Mouse (Mus musculus): ENCODE measurements around the gene Plcl1. TPM values are rescaled to one million over a fixed set of nuclear protein-coding genes. Genes with fewer than 3 reads are reported as not detected.

Gene Plcl1
- total and polyA plus RNA-seq, 3 experiments, result 0.08 to 0.41 (median 0.13) TPM

GRCm38 (mm10) chr1:55704707-55705106 is 299.0 kb downstream of the Plcl1 start:
- DNase-seq (ENCODE audit: extremely low read depth), result no peak
- Histone ChIP-seq H3K27me3 (replicated peaks) (no peaks in the 10 kb centered on the region), H3K9me3 (replicated peaks; ENCODE audit: low read length) (no peaks in the 10 kb centered on the region), H3K4me2 (ENCODE audit: insufficient read depth, low read depth, poor library complexity, severe bottlenecking) (no peak overlapping the region), H3K27ac (ENCODE audit: insufficient read depth, low read depth) (no peak overlapping the region), H3K4me1 (ENCODE audit: control insufficient read depth in 1 of 2, insufficient read depth in 2 of 2) (no peaks in the 10 kb centered on the region), H3K4me3 (replicated peaks in 1 of 3; ENCODE audit: low read depth in 2 of 3, low read length in 2 of 3, poor library complexity in 1 of 3) (no peak overlapping the region), H3K79me2 (replicated peaks; ENCODE audit: control insufficient read depth, extremely low read depth, insufficient read depth, poor library complexity, severe bottlenecking) (no peaks in the 10 kb centered on the region), H3K9ac (ENCODE audit: insufficient read depth, low read depth) (no peak overlapping the region), H3K36me3 (replicated peaks in 1 of 2; ENCODE audit: control insufficient read depth in 1 of 2, insufficient read depth in 1 of 2, low read length in 1 of 2) (no peaks in the 10 kb centered on the region)
- in situ Hi-C loops (cut with MboI; ENCODE audit: low pct_ligation_motif_present, low pct_unique_long_range_greater_than_20kb, low sequenced_read_pairs), result no loop called here
- dilution Hi-C loops (cut with MboI; ENCODE audit: extremely low pct_ligation_motif_present, extremely low pct_unique_long_range_greater_than_20kb, low sequenced_read_pairs), result no loop called here
- TF ChIP-seq RCOR1 (conservative IDR thresholded peaks at IDR 0.05; ENCODE audit: low read depth, low read length) (no peak), ETS1 (conservative IDR thresholded peaks at IDR 0.05; ENCODE audit: low read depth, low read length) (no peak), BHLHE40 (IDR thresholded peaks at IDR 0.05; ENCODE audit: low read depth, low read length) (no peak), NELFE (IDR thresholded peaks at IDR 0.05; ENCODE audit: low read depth, low read length) (no peak), CHD2 (IDR thresholded peaks at IDR 0.05; ENCODE audit: low read length) (no peak), MAX (IDR thresholded peaks at IDR 0.05; ENCODE audit: low read length) (no peak), KAT2A (IDR thresholded peaks at IDR 0.05; ENCODE audit: insufficient replicate concordance, low read length) (no peak), MXI1 (IDR thresholded peaks at IDR 0.05; ENCODE audit: low read depth, low read length) (no peak), MEF2A (IDR thresholded peaks at IDR 0.05; ENCODE audit: borderline replicate concordance, low read depth, low read length) (no peak), IRF4 (IDR thresholded peaks at IDR 0.05; ENCODE audit: low read depth, low read length) (no peak), SMC3 (IDR thresholded peaks at IDR 0.05; ENCODE audit: low read depth, low read length) (no peak), CHD1 (IDR thresholded peaks at IDR 0.05; ENCODE audit: low read depth, low read length) (no peak), ZC3H11A (IDR thresholded peaks at IDR 0.05; ENCODE audit: low read depth, low read length) (no peak), JUN (IDR thresholded peaks at IDR 0.05; ENCODE audit: insufficient read depth, low read depth, low read length) (no peak), ELF1 (IDR thresholded peaks at IDR 0.05; ENCODE audit: low read depth, low read length) (no peak)

GRCm38 (mm10) chr1:55705173-55705572 is 299.5 kb downstream of the Plcl1 start:
- no peak for TF ChIP-seq ZMIZ1 (IDR thresholded peaks at IDR 0.05; ENCODE audit: low read depth, low read length)
- no peak for TF ChIP-seq POLR2AphosphoS2 (IDR thresholded peaks at IDR 0.05; ENCODE audit: low read depth, low read length)
- TF ChIP-seq ELF1 (IDR thresholded peaks at IDR 0.05; ENCODE audit: low read depth, low read length), result no peak
- no peak for TF ChIP-seq SMC3 (IDR thresholded peaks at IDR 0.05; ENCODE audit: low read depth, low read length)
- TF ChIP-seq JUN (IDR thresholded peaks at IDR 0.05; ENCODE audit: insufficient read depth, low read depth, low read length), result no peak
- TF ChIP-seq PAX5 (IDR thresholded peaks at IDR 0.05; ENCODE audit: low read length), result no peak
- TF ChIP-seq UBTF (IDR thresholded peaks at IDR 0.05; ENCODE audit: low read depth, low read length), result no peak
- TF ChIP-seq SIN3A (IDR thresholded peaks at IDR 0.05; ENCODE audit: low read length), result no peak
- TF ChIP-seq CHD1 (IDR thresholded peaks at IDR 0.05; ENCODE audit: low read depth, low read length), result no peak
- no peak for TF ChIP-seq CTCF (conservative IDR thresholded peaks at IDR 0.05 in 1 of 2, IDR thresholded peaks at IDR 0.05 in 1 of 2; ENCODE audit: low read depth in 2 of 2, low read length in 2 of 2)
- TF ChIP-seq HCFC1 (IDR thresholded peaks at IDR 0.05; ENCODE audit: low read depth, low read length), result no peak
- H3K27me3 ChIP-seq (replicated peaks), result no peaks in the 10 kb centered on the region
- in situ Hi-C loops (cut with MboI; ENCODE audit: low pct_ligation_motif_present, low pct_unique_long_range_greater_than_20kb, low sequenced_read_pairs), result no loop called here
- no peaks in the 10 kb centered on the region for H3K4me1 ChIP-seq (ENCODE audit: control insufficient read depth in 1 of 2, insufficient read depth in 2 of 2)
- no peak for DNase-seq (ENCODE audit: extremely low read depth)
- H3K4me3 ChIP-seq (replicated peaks in 1 of 3; ENCODE audit: low read depth in 2 of 3, low read length in 2 of 3, poor library complexity in 1 of 3), result no peak overlapping the region
- dilution Hi-C loops (cut with MboI; ENCODE audit: extremely low pct_ligation_motif_present, extremely low pct_unique_long_range_greater_than_20kb, low sequenced_read_pairs), result no loop called here
- no peaks in the 10 kb centered on the region for H3K36me3 ChIP-seq (replicated peaks in 1 of 2; ENCODE audit: control insufficient read depth in 1 of 2, insufficient read depth in 1 of 2, low read length in 1 of 2)
- H3K79me2 ChIP-seq (replicated peaks; ENCODE audit: control insufficient read depth, extremely low read depth, insufficient read depth, poor library complexity, severe bottlenecking), result no peaks in the 10 kb centered on the region
- no peaks in the 10 kb centered on the region for H3K9me3 ChIP-seq (replicated peaks; ENCODE audit: low read length)
- no peak overlapping the region for H3K27ac ChIP-seq (ENCODE audit: insufficient read depth, low read depth)
- no peak overlapping the region for H3K4me2 ChIP-seq (ENCODE audit: insufficient read depth, low read depth, poor library complexity, severe bottlenecking)
- H3K9ac ChIP-seq (ENCODE audit: insufficient read depth, low read depth), result no peak overlapping the region

Measured in CH12.LX (cell line).